Mouse (Mus musculus): ENCODE data around the gene Mafb.

The Mafb gene

GRCm38 (mm10) chr2:160366980-160367338 is at the start of gene Mafb:
Gene Mafb (minus strand): TSS chr2:160367065.
- DNase-seq, result peak; percentile 29 to 42

GRCm38 (mm10) chr2:160415161-160415560 is 48.3 kb upstream of the Mafb start:
- DNase-seq, result no peak

- no peak for DNase-seq
These were observed 47.9 kb upstream of the Mafb start for GRCm38 (mm10) chr2:160414736-160415135.

- peak; percentile 12 to 18 for DNase-seq
These were observed 47.1 kb upstream of the Mafb start for GRCm38 (mm10) chr2:160413982-160414381.

GRCm38 (mm10) chr2:160413055-160413454 is 46.2 kb upstream of the Mafb start:
- DNase-seq, result no peak

GRCm38 (mm10) chr2:160411431-160411830 is 44.6 kb upstream of the Mafb start:
- no peak for DNase-seq

GRCm38 (mm10) chr2:160407720-160408119 is 40.9 kb upstream of the Mafb start:
- no peak for DNase-seq

GRCm38 (mm10) chr2:160397747-160398146 is 30.9 kb upstream of the Mafb start:
- no peak for DNase-seq

GRCm38 (mm10) chr2:160394735-160395134 is 27.9 kb upstream of the Mafb start:
- DNase-seq, result no peak

- no peak for DNase-seq
These were observed 25.8 kb upstream of the Mafb start for GRCm38 (mm10) chr2:160392648-160393047.

GRCm38 (mm10) chr2:160388596-160388995 is 21.7 kb upstream of the Mafb start:
- DNase-seq, result no peak

GRCm38 (mm10) chr2:160383418-160383817 is 16.6 kb upstream of the Mafb start:
- DNase-seq, result no peak

- peak; percentile 17 to 30 for DNase-seq
These were observed 11.4 kb upstream of the Mafb start for GRCm38 (mm10) chr2:160378271-160378670.

GRCm38 (mm10) chr2:160376236-160376635 is 9.4 kb upstream of the Mafb start:
- DNase-seq, result no peak

GRCm38 (mm10) chr2:160369653-160370420 is 3.0 kb upstream of the Mafb start:
- no peak for DNase-seq

- DNase-seq, result no peak
These were observed 1.8 kb upstream of the Mafb start for GRCm38 (mm10) chr2:160368422-160369357.

- peak; percentile 44 to 61 for DNase-seq
These were observed 763 bp upstream of the Mafb start for GRCm38 (mm10) chr2:160367448-160368208.

- DNase-seq, result no peak
These were observed 520 bp downstream of the Mafb start for GRCm38 (mm10) chr2:160366111-160366979.

- DNase-seq, result no peak
These were observed 1.6 kb downstream of the Mafb start for GRCm38 (mm10) chr2:160365107-160365911.

- DNase-seq, result no peak
These were observed 2.2 kb downstream of the Mafb start for GRCm38 (mm10) chr2:160364666-160365065.

GRCm38 (mm10) chr2:160364128-160364650 is 2.7 kb downstream of the Mafb start:
- no peak for DNase-seq

All from cerebellum, adult 18-20 months (tissue).